Mouse (Mus musculus): ENCODE results near the gene Map4.
"Not testable (repeated sequence)": the region's sequence is repeated elsewhere in the genome, so short reads cannot be mapped to it uniquely, and the experiment has no call there.

Gene Map4

GRCm38 (mm10) chr9:110070358-110070757 lies 139.1 kb downstream of the Map4 start:
- DNase-seq: peak; percentile 30 to 54

GRCm38 (mm10) chr9:110071011-110071410 lies 139.8 kb downstream of the Map4 start:
- no peak for DNase-seq

GRCm38 (mm10) chr9:110071843-110072242 lies 140.6 kb downstream of the Map4 start:
- peak; percentile 42 to 81 for DNase-seq

- DNase-seq: not testable (repeated sequence)
Observed at GRCm38 (mm10) chr9:110076468-110076867, 145.2 kb downstream of the Map4 start.

- no peak for DNase-seq
Observed at GRCm38 (mm10) chr9:110081066-110081465, 149.8 kb downstream of the Map4 start.

GRCm38 (mm10) chr9:110084201-110084964 lies 153.1 kb downstream of the Map4 start:
- no peak for DNase-seq

GRCm38 (mm10) chr9:110085693-110086092 lies 154.4 kb downstream of the Map4 start:
- no peak for DNase-seq

- DNase-seq: peak in 1 of 2 experiments; percentile 25
Observed at GRCm38 (mm10) chr9:110093303-110093702, 162.0 kb downstream of the Map4 start.

- DNase-seq: no peak
Observed at GRCm38 (mm10) chr9:110094761-110095160, 163.5 kb downstream of the Map4 start.

- no peak for DNase-seq
Observed at GRCm38 (mm10) chr9:110097791-110098190, 166.5 kb downstream of the Map4 start.

- peak; percentile 87 to 94 for DNase-seq
Observed at GRCm38 (mm10) chr9:110100627-110101600, 169.7 kb downstream of the Map4 start.

- DNase-seq: no peak
Observed at GRCm38 (mm10) chr9:110116353-110116976, 185.2 kb downstream of the Map4 start.

GRCm38 (mm10) chr9:110116977-110117778 lies 185.9 kb downstream of the Map4 start, which contains the start of gene Smarcc1:
Smarcc1 (plus strand) TSS chr9:110117708.
- DNase-seq: peak; percentile 80 to 88

GRCm38 (mm10) chr9:110117779-110118139 lies 186.5 kb downstream of the Map4 start, which contains the start of gene Dhx30:
Dhx30 (minus strand) TSS chr9:110117830.
- DNase-seq: no peak

GRCm38 (mm10) chr9:110118249-110118648 lies 187.0 kb downstream of the Map4 start:
- no peak for DNase-seq

GRCm38 (mm10) chr9:110121424-110121823 lies 190.2 kb downstream of the Map4 start:
- no peak for DNase-seq

GRCm38 (mm10) chr9:110123322-110123721 lies 192.1 kb downstream of the Map4 start:
- no peak for DNase-seq

- not testable (repeated sequence) for DNase-seq
Observed at GRCm38 (mm10) chr9:110124008-110124540, 192.8 kb downstream of the Map4 start.

GRCm38 (mm10) chr9:110130896-110131524 lies 199.8 kb downstream of the Map4 start:
- no peak for DNase-seq

- DNase-seq: peak; percentile 99
Observed at GRCm38 (mm10) chr9:110131525-110132197, 200.4 kb downstream of the Map4 start.

GRCm38 (mm10) chr9:110132201-110132605 lies 200.9 kb downstream of the Map4 start:
- DNase-seq: no peak

Measured in kidney, adult 8-10 months (tissue).